Mouse (Mus musculus): ENCODE measurements around the gene Bmpr1b. TPM values are rescaled to one million over a fixed set of nuclear protein-coding genes. Genes with fewer than 3 reads are reported as not detected.

Gene Bmpr1b
- polyA plus RNA-seq, 1 experiment = 1.3 TPM

GRCm38 (mm10) chr3:141900361-141900760 lies 268.9 kb downstream of the Bmpr1b start:
- Histone ChIP-seq H3K4me1 (ENCODE audit: control insufficient read depth, insufficient read depth, low read length) (no peaks in the 10 kb centered on the region), H3K4me3 (replicated peaks; ENCODE audit: extremely low read depth, low read depth, low read length) (no peak overlapping the region)
- DNase-seq = no peak
- TF ChIP-seq CTCF (IDR thresholded peaks at IDR 0.05; ENCODE audit: insufficient read depth, low read length) (no peak), POLR2A (IDR thresholded peaks at IDR 0.05; ENCODE audit: borderline replicate concordance, extremely low read depth, low read depth, low read length) (no peak)
- 80% methylated on average over 3 of the region's 3 CpGs for WGBS

GRCm38 (mm10) chr3:141899521-141899920 lies 269.7 kb downstream of the Bmpr1b start:
- H3K4me1 ChIP-seq (ENCODE audit: control insufficient read depth, insufficient read depth, low read length) = no peaks in the 10 kb centered on the region
- WGBS = 88% methylated on average over 2 of the region's 2 CpGs

GRCm38 (mm10) chr3:141897698-141898097 lies 271.5 kb downstream of the Bmpr1b start:
- H3K4me3 ChIP-seq (replicated peaks; ENCODE audit: extremely low read depth, low read depth, low read length) = no peak overlapping the region
- TF ChIP-seq POLR2A (IDR thresholded peaks at IDR 0.05; ENCODE audit: borderline replicate concordance, extremely low read depth, low read depth, low read length) = no peak
- TF ChIP-seq CTCF (IDR thresholded peaks at IDR 0.05; ENCODE audit: insufficient read depth, low read length) = no peak
- H3K4me1 ChIP-seq (ENCODE audit: control insufficient read depth, insufficient read depth, low read length) = no peaks in the 10 kb centered on the region
- 89% methylated on average over 4 of the region's 4 CpGs for WGBS
- no peak for DNase-seq

More at GRCm38 (mm10) chr3:141899521-141899920, 269.7 kb downstream of the Bmpr1b start:
- TF ChIP-seq CTCF (IDR thresholded peaks at IDR 0.05; ENCODE audit: insufficient read depth, low read length) (no peak), POLR2A (IDR thresholded peaks at IDR 0.05; ENCODE audit: borderline replicate concordance, extremely low read depth, low read depth, low read length) (no peak)
- no peak for DNase-seq
- no peak overlapping the region for H3K4me3 ChIP-seq (replicated peaks; ENCODE audit: extremely low read depth, low read depth, low read length)

- no peak for DNase-seq
- Histone ChIP-seq H3K4me3 (replicated peaks; ENCODE audit: extremely low read depth, low read depth, low read length) (no peak overlapping the region), H3K4me1 (ENCODE audit: control insufficient read depth, insufficient read depth, low read length) (no peaks in the 10 kb centered on the region)
- TF ChIP-seq POLR2A (IDR thresholded peaks at IDR 0.05; ENCODE audit: borderline replicate concordance, extremely low read depth, low read depth, low read length) (no peak), CTCF (IDR thresholded peaks at IDR 0.05; ENCODE audit: insufficient read depth, low read length) (no peak)
- 41% methylated on average over 4 of the region's 4 CpGs for WGBS
Observed at GRCm38 (mm10) chr3:141896870-141897554, 272.2 kb downstream of the Bmpr1b start.

GRCm38 (mm10) chr3:141895096-141895495 lies 274.1 kb downstream of the Bmpr1b start:
- Histone ChIP-seq H3K4me1 (ENCODE audit: control insufficient read depth, insufficient read depth, low read length) (no peaks in the 10 kb centered on the region), H3K4me3 (replicated peaks; ENCODE audit: extremely low read depth, low read depth, low read length) (no peak overlapping the region)
- no peak for TF ChIP-seq CTCF (IDR thresholded peaks at IDR 0.05; ENCODE audit: insufficient read depth, low read length)
- no peak for DNase-seq
- 34% methylated on average over 5 of the region's 5 CpGs for WGBS

- TF ChIP-seq POLR2A (IDR thresholded peaks at IDR 0.05; ENCODE audit: borderline replicate concordance, extremely low read depth, low read depth, low read length) = no peak
- TF ChIP-seq CTCF (IDR thresholded peaks at IDR 0.05; ENCODE audit: insufficient read depth, low read length) = no peak
- 46% methylated on average over 4 of the region's 4 CpGs for WGBS
- DNase-seq = no peak
- Histone ChIP-seq H3K4me1 (ENCODE audit: control insufficient read depth, insufficient read depth, low read length) (no peaks in the 10 kb centered on the region), H3K4me3 (replicated peaks; ENCODE audit: extremely low read depth, low read depth, low read length) (no peak overlapping the region)
Observed at GRCm38 (mm10) chr3:141890668-141891067, 278.6 kb downstream of the Bmpr1b start.

GRCm38 (mm10) chr3:141887476-141888274 lies 281.6 kb downstream of the Bmpr1b start:
- no peak for DNase-seq
- H3K4me1 ChIP-seq (ENCODE audit: control insufficient read depth, insufficient read depth, low read length) = no peaks in the 10 kb centered on the region
- 49% methylated on average over 4 of the region's 4 CpGs for WGBS
- TF ChIP-seq CTCF (IDR thresholded peaks at IDR 0.05; ENCODE audit: insufficient read depth, low read length) = no peak
- TF ChIP-seq POLR2A (IDR thresholded peaks at IDR 0.05; ENCODE audit: borderline replicate concordance, extremely low read depth, low read depth, low read length) = no peak
- no peak overlapping the region for H3K4me3 ChIP-seq (replicated peaks; ENCODE audit: extremely low read depth, low read depth, low read length)

GRCm38 (mm10) chr3:141884190-141884589 lies 285.0 kb downstream of the Bmpr1b start:
- WGBS = 95% methylated on average over 5 of the region's 5 CpGs
- Histone ChIP-seq H3K4me3 (replicated peaks; ENCODE audit: extremely low read depth, low read depth, low read length) (no peak overlapping the region), H3K4me1 (ENCODE audit: control insufficient read depth, insufficient read depth, low read length) (no peaks in the 10 kb centered on the region)
- DNase-seq = no peak
- TF ChIP-seq POLR2A (IDR thresholded peaks at IDR 0.05; ENCODE audit: borderline replicate concordance, extremely low read depth, low read depth, low read length) = no peak
- no peak for TF ChIP-seq CTCF (IDR thresholded peaks at IDR 0.05; ENCODE audit: insufficient read depth, low read length)

GRCm38 (mm10) chr3:141882496-141882895 lies 286.7 kb downstream of the Bmpr1b start:
- TF ChIP-seq POLR2A (IDR thresholded peaks at IDR 0.05; ENCODE audit: borderline replicate concordance, extremely low read depth, low read depth, low read length) (no peak), CTCF (IDR thresholded peaks at IDR 0.05; ENCODE audit: insufficient read depth, low read length) (no peak)
- WGBS = 66% methylated on average over 2 of the region's 2 CpGs
- no peaks in the 10 kb centered on the region for H3K4me1 ChIP-seq (ENCODE audit: control insufficient read depth, insufficient read depth, low read length)

More at GRCm38 (mm10) chr3:141882496-141882895, 286.7 kb downstream of the Bmpr1b start:
- no peak overlapping the region for H3K4me3 ChIP-seq (replicated peaks; ENCODE audit: extremely low read depth, low read depth, low read length)
- DNase-seq = no peak

Data from lung, adult 2 months (tissue).